Mouse (Mus musculus) brain, embryonic 18.5 days (tissue): ENCODE measurements around the gene Grik3.

Experiments used
- DNase-seq: peaks from one replicate; pipeline ENCODE4 v3.0.0-alpha.2; 2012; ENCODE audit warnings: low read depth, low spot score

Grik3 gene

DNA sequence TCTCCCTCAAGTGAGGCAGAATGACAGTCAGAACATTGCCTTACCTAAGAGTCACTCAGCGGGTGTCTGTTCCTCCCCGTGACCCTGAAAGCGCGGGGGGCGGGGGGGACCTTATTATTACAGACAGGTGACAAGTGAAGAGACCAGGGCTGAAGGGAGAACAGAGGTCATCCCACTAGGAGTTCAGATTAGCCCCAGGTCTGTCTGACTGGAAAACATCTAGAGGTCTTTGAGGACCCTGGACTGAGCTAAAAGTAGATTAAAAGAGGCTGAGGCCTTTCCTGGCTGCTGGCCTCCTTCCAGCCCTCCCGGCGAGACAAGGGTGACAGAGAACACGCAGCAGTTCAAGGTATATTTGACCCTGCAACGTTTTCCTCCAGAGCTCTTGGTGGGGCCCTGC lies 150.0 kb downstream of the Grik3 start:
- no peak for DNase-seq

DNA sequence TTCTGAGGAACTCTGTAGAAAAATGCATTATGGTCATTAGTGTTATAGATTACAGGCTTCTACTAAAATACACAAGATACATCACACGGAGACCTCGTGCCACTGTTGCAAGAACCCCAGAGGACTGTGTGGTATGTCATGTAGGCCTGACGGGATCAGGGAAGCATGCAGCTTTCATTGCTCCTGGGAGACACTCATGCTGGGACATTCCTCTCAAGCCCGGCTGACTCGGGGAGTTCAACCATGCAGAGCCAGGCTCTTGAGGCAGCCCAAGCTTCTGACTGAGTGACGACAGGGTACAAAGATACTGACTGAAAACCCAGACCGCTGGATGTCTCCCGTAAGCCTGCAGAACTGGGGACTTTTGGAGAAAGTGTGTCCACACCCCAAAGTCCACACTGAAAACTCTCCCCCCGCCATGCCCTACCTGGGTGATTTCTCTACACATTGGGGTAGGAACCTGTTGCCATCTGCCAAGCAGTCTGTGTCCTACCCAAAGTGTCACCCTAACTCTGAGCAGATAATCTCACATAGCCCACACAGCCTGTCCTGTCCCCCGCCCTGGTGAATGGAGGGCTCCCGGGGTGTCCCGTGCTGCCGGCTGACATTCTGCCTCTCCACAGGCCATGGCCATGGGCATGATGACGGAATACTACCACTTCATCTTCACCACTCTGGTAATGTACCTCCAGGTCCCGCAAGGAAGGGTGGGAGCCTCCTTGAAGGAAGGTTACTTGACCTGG lies 150.6 kb downstream of the Grik3 start:
- no peak for DNase-seq

DNA sequence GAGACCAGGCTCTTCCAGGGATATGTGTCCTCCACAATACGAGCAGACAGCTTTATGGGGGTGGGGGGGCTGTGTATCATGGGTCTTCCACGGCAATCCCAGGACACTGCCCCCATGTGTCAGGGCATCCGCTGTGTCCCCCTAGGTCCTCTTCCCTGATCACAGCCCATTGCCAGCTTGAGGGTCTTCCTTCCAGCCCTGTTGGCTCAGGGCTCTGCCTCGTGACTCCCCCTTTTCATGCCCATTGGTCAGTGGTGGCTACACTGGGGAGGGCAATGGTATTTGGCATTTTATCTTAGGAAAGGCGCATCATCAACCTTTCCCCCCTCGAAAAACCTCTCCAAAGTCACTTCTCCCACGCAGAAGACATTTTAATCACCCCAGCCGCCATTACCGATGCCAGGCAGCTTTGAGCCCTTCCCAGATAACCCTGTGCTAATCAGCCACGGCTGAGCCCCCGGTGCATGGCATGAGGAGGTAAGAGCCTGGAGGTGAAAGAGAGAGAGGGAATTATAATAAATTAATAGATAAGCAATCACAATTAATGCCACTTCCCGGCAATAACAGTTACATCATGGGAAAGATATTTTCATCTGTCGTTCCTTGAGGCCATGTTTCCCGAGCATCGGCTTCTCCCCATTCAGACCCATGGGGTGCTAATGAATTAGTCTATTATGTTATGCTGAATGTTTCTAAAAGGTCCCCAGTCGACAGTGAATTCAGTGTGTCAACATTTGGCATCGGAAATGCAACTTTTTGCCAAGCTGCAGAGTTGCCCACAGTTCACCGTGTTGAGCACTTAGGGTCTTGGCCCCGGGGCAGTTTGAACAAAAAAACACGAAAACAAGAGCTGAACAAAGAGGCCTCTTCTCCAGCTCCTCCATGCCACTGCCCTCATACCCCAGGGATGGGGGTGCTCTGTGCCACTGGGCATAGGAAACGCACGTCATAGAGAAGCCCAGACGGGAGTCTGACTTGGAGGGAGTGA lies 154.4 kb downstream of the Grik3 start:
- DNase-seq = peak; percentile 22

DNA sequence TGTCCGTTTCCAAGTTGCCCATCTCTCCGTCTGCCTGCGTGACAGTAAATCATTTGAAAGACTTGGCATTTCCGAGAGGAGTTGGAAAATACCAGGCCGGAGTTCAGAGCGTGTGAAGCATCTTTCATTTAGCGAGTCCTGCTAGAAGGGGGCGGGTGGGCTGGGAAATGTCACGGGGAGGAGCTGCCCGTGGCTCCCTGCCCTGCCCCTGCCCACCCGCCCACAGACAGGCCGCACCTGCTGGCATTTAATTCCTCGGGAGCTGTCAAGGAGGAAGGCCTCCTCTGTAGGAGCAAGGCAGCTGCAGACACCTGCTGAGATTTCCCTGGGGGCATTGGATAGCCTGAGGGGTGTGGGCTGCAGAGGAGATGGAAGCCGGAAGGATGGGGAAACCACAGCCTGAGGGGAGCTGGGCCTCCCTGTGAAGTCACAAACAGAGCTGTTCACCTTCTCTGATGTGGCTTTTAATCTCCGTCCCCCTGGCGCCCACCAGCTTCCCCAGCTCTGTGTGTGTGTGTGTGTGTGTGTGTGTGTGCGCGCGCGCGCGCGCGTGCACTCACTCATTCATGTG lies 161.3 kb downstream of the Grik3 start:
- no peak for DNase-seq

DNA sequence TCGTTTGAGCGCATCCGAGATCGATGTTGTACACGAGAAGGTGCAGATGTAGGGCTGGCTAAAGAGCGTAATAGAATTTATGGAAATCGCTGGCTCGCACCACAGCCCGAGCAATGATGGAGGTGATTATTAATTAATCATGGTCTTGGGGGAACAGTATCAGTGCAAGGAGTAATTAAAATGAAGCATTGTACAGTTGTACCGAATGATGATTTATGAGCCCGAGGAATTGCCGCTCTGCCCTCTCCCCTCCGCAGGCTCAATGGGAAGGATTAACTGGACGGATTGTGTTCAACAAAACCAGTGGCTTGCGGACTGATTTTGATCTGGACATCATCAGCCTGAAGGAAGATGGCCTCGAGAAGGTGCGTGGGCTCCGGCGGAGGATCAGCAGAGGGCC lies 165.5 kb downstream of the Grik3 start:
- DNase-seq = no peak

DNA sequence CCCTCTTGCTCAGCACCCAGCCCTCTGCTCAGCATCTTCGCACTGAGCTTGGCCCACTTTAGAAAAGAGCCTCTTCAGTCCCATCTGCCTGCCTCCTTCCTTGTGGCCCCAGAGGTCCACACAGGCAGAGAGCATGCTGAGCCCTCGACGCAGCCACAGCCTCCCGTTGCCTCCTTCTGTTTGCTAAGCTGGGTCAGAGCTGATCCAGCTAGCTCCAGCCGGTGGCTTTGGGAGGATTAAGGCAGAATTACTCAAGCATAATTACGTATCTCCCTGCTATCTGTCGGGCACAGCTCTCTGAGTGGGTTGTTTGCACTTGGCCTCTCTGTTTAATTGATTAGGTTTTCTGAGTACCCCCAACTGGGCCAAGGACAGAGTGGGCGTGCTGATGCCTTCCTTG lies 167.9 kb downstream of the Grik3 start:
- DNase-seq = no peak

DNA sequence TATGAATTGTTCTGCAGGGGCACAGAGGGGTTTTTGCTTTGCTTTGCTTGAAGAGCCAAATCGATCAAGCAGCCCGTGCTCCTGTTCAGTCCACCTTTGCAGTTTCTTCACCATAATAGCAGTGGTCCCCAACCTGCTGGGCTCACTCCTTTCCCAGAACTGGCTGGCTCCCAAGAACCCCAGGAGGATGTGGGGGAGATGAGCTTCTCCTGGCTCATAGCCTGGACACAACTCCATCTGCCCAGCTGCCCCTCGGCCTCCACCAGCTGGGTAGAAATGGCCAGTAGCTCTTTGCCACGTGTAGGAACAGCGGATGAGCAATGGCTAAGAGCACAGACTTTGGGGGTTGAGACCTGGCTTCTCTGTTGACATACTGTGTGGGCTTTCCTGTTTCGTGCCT lies 171.5 kb downstream of the Grik3 start:
- no peak for DNase-seq

DNA sequence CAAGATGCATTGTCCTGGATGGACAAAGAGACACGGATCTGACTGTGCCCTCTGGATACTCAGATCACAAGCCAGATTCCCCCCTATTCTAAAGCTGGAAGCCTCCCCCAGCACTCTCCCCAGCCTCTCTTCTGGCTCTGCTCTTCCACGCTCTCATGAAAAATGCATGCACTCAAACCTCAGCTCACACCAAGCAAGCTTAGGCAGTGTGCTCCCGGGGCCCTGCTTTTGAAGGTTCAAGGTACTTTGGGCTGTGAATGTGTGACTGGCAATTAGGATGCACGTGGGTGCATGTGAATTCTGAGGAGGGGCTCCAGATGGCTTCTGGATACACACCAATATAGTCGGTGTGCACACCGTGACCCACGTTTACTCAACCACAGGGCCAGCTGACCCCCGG lies 172.8 kb downstream of the Grik3 start:
- DNase-seq = no peak

DNA sequence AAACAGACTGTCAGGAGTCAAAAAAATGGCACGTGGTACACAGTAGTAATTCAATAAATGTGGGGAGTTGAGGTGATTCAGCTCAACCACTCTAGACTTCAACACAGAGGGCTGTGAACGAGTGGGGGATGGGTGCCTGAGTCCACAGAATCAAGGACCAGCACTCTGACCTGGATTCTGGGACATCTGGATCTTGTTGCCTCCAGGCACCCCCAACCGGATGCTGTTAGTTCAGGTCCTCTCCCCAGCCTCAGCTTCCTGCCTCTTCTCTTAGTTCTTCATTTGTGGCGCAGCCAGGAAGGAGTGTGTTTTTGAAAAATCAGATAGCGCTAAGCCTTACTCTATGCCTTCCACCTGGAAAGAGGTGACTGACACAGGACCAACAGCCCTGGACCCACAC lies 175.5 kb downstream of the Grik3 start:
- DNase-seq = no peak

DNA sequence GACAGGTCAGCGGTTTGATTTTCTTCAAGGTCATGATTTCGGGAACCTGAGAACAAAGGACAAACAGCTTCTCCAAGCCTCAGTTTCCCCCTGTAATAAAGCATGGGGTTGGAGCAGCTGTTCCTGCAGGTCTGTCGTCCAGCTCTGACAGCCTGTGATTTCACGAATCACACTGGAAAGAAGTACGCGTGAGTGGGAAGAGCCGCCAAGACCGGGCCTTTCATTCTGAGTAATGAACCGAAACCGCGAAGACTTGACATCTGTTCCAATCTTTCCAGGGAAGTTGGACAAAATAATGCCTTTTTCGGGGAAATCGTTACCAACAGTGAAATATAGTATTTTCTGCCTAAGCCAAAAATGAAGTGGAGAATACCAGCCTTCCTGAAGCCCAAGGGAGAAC lies 191.5 kb downstream of the Grik3 start:
- DNase-seq = no peak

DNA sequence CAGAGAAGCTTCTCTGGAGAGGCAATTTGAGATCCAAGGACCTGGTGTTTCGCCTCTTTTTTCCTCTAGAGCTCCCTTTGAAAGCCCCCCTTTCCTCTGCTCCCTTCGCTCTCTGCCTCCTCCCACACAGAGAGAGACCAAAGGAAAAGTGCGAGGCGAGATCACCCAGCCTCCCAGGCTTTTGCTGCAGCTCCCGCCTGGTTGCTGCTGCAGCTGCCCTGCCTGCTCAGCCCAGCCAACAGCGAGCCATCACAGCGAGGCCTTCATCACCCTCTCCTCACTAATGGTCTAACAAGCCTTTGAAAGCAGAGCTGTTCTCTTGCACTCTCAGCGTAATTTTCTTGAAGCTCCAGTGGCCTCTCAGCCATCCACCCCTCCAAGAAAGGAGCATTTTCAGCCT lies 196.6 kb downstream of the Grik3 start:
- DNase-seq = no peak

DNA sequence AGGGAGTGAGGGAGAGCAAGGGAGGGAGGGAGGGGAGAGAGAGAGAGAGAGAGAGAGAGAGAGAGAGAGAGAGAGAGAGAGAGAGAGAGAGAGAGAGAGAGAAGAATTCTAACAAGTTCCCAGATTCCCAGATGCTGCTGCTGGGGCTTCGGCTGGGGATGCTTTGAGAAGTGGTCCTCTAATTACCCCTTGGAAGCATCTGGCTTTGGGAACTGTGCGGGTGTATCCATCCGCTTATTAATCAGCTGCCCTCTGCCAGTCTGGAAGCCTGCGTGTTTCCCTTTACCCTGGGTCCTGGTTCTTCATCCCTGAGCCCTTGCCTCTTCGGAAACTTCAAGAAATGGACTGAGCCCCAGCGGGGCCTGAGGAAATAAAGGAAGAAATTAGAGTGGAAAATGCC lies 204.9 kb downstream of the Grik3 start:
- no peak for DNase-seq

DNA sequence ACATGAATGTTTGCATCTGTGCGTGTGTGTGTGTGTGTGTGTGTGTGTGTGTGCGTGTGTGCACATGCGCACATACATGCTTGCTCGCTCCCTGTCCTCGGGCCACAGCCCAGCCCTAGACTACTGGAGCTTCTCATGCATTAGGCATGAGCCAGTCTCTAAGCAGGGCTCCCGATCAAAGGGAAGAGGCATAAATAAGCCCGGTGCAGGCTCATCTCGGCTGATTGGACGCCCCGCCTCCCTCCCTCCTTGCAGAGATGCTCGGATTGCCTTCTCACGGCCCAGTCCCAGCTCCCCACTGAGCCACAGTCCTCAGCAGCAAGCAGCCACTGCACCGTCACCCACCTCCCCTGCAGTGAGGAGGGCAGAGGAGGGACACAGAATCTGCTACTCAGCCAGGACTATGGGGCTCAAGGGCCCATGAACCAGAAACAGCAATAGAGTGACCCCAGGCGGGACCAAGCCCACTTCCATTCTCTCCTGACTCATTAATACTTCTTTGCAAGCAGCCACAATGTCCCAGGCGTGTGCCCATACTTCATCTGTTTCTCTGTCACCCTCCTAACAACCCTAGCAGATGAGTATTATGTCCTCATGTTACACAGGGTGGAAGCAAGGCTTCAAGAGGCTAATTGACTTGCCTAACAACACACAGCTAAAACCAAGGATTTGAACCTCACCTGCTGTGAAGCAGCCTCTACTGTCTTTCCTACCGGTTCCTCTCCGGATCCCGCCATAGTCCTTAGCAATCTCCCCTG lies 205.9 kb downstream of the Grik3 start:
- DNase-seq = no peak

DNA sequence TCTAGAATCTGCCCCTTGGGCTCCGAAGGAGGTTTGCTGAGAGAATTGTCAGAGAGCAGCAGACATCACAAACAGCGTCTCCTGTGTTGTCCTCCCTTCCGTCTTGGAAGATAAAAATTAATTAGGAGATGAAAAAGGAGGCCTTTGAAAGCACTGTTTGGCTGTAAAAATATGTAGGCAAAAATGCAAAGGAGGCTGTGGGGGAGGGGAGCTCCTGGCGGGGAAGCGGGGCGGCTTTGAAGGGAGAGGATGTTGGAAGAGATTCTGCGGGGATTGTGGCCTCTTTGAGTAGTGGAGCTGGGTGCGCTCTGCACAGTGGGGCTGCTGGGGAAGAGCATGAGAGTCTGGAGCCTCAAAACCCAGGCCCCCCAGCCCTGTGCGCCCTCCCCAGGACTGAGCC lies 207.1 kb downstream of the Grik3 start:
- no peak for DNase-seq

DNA sequence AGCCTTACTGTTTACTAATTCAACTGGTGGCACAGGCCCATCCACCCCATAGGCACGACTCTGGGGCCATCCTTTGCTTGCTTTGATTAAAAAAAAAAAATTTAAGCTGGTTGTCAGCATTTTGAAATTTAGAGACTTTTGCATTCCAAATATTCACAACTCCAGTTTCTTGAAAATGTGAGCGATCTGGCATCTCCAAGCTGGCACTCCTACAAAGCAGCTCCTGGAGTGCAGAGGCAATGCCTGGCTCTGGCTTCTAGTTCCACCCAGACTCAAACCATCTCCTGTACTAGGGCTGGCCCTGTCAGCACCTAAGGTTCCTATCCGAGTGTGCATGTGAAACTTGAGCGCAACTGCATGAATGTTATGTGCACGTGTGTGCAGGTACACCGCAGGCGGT lies 208.6 kb downstream of the Grik3 start:
- DNase-seq = no peak

DNA sequence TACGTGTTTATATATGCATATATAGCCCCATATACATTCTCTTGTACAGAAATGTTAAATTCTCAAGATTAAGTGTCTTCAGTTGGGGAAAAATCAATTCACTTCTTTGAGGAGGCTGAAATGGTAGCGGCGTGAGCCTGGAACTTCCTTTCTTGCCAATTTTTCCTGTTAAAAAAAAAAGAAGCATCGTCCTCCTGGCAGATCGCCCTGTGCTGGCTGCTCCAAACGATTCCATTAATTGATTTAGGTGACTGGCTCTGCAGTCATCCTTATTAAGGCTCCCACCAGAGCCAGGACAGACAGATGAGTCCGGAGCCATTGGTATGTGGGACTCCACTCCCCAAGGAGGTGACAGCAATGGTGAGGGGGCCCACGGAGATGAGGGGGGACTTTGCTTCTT lies 209.8 kb downstream of the Grik3 start:
- no peak for DNase-seq

DNA sequence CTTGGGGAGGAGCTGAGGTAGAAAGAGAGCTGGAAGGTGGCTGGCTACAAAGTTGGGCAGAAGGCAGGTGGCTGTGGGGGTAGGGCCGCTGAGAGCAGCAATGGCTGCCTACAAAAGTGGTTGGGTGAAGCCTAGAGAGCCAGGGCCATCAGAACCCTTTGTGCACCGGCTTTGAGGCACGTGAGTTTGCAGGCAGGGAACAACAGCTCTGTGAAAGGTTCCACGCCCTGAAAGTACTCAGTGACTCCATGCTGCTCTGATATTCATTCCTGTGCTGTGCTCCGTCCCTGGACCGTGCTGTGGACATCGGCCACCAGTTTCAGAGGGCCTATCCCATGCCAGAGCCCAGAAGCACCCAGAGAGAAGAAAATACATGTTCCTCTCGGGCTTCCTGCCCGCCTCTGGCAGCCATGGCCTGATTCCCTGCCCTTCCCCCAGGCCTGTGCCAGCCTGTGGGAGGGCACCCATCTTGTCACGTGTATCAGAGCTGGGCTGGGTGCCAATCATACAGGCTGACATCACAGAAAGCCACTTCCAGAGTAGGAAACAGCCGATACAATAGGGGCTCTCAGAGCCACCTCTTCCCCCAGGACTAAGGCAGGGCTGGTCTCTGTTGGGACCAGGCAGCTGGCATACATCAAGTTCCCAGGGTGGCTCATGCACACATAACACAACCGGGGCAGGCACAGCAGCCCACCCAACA lies 212.3 kb downstream of the Grik3 start:
- DNase-seq = peak; percentile 80

DNA sequence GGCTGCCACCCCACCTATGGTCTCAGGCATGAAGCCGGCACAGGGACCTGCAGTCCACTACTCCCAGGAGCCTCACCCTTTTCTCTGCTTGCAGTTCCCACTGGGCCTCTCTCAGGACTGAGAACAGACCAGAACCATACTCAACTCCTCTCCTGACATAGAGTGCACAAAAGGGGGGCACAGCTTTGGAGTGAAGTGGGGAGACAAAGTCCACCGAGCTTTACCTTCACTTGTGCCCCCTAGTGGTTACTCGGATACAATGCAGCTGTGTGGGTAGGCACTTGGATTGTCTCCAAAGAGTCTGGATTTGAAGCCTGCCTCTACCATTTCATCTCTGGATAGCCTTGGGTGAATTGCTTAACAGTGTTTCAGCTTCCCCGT lies 212.8 kb downstream of the Grik3 start:
- no peak for DNase-seq

DNA sequence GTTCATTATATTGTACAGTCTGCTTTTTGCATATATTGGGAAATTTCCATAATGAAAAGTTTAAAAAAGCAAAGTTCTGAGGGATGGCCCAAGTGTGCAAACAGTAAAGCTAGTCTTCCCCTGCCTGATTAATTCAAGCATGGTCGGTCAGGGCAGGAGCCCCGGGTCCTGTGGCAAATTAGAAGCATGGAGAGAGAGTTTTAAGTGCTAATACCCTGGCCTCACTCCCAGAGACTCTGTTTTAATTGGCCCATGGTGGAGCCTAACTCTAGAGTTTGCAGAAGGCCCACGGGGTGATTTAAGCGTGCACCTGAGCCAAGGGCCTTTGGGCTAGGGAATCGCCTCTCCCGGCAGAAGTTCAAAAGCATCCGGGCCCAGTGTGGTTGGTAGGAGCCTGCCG lies 215.2 kb downstream of the Grik3 start:
- DNase-seq = no peak

DNA sequence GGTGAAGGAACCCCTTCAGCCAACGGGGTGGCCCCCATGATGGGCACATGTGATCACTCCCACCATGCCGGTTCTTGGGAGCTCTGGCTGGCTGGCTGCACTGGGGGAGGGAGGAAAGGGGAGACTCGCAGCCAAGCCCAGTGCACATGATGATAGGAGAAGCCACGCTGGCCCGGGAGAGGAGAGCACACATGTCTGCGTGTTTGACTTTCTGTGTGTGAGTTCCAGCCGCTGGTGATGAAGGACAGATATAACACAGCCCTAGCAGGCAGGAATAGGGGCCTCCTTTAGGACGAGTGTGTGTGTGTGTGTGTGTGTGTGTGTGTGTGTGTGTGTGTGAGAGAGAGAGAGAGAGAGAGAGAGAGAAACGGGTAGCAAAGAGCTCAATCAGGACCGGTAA lies 219.2 kb downstream of the Grik3 start:
- DNase-seq = no peak

DNA sequence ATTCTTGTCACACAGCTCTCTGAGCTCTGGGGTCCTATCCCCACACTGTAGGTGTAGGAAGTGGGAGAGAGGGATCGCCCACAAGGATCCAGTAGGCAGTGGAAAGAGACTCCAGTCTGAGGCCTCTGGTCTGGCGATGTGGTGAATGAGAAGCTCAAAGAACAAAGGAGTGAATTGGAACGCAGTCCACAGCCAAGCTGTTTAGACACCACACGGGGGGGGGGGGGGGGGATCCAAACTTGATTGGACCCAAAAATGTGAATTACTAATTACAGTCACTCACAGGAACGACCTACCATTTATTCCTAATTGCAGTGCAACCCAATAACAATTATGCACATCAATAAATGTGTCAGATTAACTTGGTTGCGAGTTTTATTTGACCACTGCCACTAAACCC lies 227.4 kb downstream of the Grik3 start:
- DNase-seq = no peak
